In genomic region chr10:62885460-62885859, GRCm38 (mm10) we compare ENCODE assay signal across 8 mouse cellular contexts. TPM values are rescaled to one million over a fixed set of nuclear protein-coding genes. Genes with fewer than 3 reads are reported as not detected.
A peak's percentile ranks its signal among the peaks of the same experiment; 100 is the strongest.
DNase-seq lines count a peak whose midpoint lies in the region; ATAC-seq and TF ChIP-seq lines count a peak whose summit lies in the region.

No protein-coding gene starts in this region.

- ATAC-seq in hindbrain, embryonic 11.5 days (ENCODE audit: low FRiP score) = no peak

- TF ChIP-seq EP300 in heart, adult 2 months (IDR thresholded peaks at IDR 0.05; ENCODE audit: insufficient read depth, low read depth, low read length) = no peak

- H3K36me3 ChIP-seq in heart, adult 2 months (ENCODE audit: control insufficient read depth, insufficient read depth, low read length) = no peaks in the 10 kb centered on the region
- H3K36me3 ChIP-seq in hindbrain, embryonic 11.5 days (ENCODE audit: control insufficient read depth, insufficient read depth, low read length) = no peaks in the 10 kb centered on the region
- no peaks in the 10 kb centered on the region for H3K36me3 ChIP-seq in macrophage (ENCODE audit: inconsistent target)

- no peak for TF ChIP-seq POLR2A in heart, adult 2 months (IDR thresholded peaks at IDR 0.05; ENCODE audit: insufficient read depth, low read depth, low read length)

- no peak overlapping the region for H3K9ac ChIP-seq in heart, adult 2 months (ENCODE audit: low read depth, low read length)
- H3K9ac ChIP-seq in hindbrain, embryonic 11.5 days (ENCODE audit: low read depth, low read length) = no peak overlapping the region

- peak overlapping the region; percentile 46; the same call in 1 of the 2 replicates for H3K4me3 ChIP-seq in heart, adult 2 months
- no peak overlapping the region; the same call in 1 of the 2 replicates for H3K4me3 ChIP-seq in hindbrain, embryonic 11.5 days (ENCODE audit: low read depth, low read length)
- peak overlapping the region; percentile 20; the same call in 1 of the 2 replicates for H3K4me3 ChIP-seq in macrophage (ENCODE audit: inconsistent target)

- H3K27ac ChIP-seq in heart, adult 2 months = no peak overlapping the region
- no peak overlapping the region for H3K27ac ChIP-seq in hindbrain, embryonic 11.5 days (ENCODE audit: low read depth, low read length)
- H3K27ac ChIP-seq in macrophage = no peak overlapping the region

- no peak for DNase-seq in heart, adult 2 months
- DNase-seq in heart, adult 9 months (ENCODE audit: low spot score in 2 of 2) = no peak
- peak; percentile 87 for DNase-seq in ES-CJ7 (ENCODE audit: low read depth, low spot score)
- no peak for DNase-seq in hindbrain, embryonic 11.5 days (ENCODE audit: low spot score)
- no peak for DNase-seq in cerebellum, postnatal 14 days
- DNase-seq in right cerebral cortex, adult 18-20 months = no peak
- no peak for DNase-seq in urinary bladder, adult 2 months (ENCODE audit: low spot score)

- peak overlapping the region; percentile 98; the same call in 1 of the 2 replicates for H3K4me2 ChIP-seq in hindbrain, embryonic 11.5 days (replicated peaks; ENCODE audit: low read depth, low read length)

- H3K27me3 ChIP-seq in heart, adult 2 months (ENCODE audit: control insufficient read depth, insufficient read depth, low read length) = no peaks in the 10 kb centered on the region; the same call in 1 of the 2 replicates
- no peaks in the 10 kb centered on the region for H3K27me3 ChIP-seq in hindbrain, embryonic 11.5 days (ENCODE audit: control insufficient read depth, insufficient read depth, low read length)

- WGBS in heart, adult 2 months = 35% methylated on average over 10 of the region's 10 CpGs
- 26% methylated on average over 10 of the region's 10 CpGs for WGBS in hindbrain, embryonic 11.5 days
- 47% methylated on average over 10 of the region's 10 CpGs for WGBS in macrophage (ENCODE audit: missing documents)

- no peaks in the 10 kb centered on the region for H3K79me2 ChIP-seq in heart, adult 2 months (replicated peaks; ENCODE audit: control insufficient read depth, insufficient read depth, low read length)
- H3K79me2 ChIP-seq in macrophage (ENCODE audit: inconsistent target) = no peaks in the 10 kb centered on the region

- no peaks in the 10 kb centered on the region for H3K4me1 ChIP-seq in heart, adult 2 months (ENCODE audit: control insufficient read depth, insufficient read depth, low read length)
- no peaks in the 10 kb centered on the region; the same call in 1 of the 2 replicates for H3K4me1 ChIP-seq in hindbrain, embryonic 11.5 days (replicated peaks; ENCODE audit: control insufficient read depth, insufficient read depth, low read length)

- H3K9me3 ChIP-seq in hindbrain, embryonic 11.5 days (ENCODE audit: control insufficient read depth, low read length) = no peaks in the 10 kb centered on the region

- intact Hi-C loops in heart, adult 2 months (cut with DNase I) = no loop called here

- TF ChIP-seq CTCF in heart, adult 2 months (IDR thresholded peaks at IDR 0.05) = no peak

RNA-seq across cellular contexts. Expression of gene Tet1, which starts 23.3 kb away (rescaled TPM):
- total RNA-seq in heart, adult 2 months (2021) = 1 to 10 TPM; 5.3 to 6.6 TPM
- polyA plus RNA-seq in heart, adult 2 months (2012; rRNA removed) = 2.3 and 3.9 TPM in 2 replicates
- polyA plus RNA-seq in hindbrain, embryonic 11.5 days (2014; fragmentation: Nextera tagmentation; extraction: Ambion mirVana) = 32.9 and 41.5 TPM in 2 replicates
- 1 to 10 TPM in 9 of 26 experiments, under 1 TPM in 12, not detected in 5; 0.04 to 2.3 (median 0.88) TPM for total RNA-seq in macrophage (2018; cell fraction: chromatin; rRNA removed)
- total RNA-seq in macrophage (2018; cell fraction: cytosol; rRNA removed) = under 1 TPM; 0.03 to 0.73 (median 0.21) TPM
- 1 to 10 TPM in 5 of 26 experiments, under 1 TPM in 19, not detected in 2; 0.06 to 1.9 (median 0.39) TPM for total RNA-seq in macrophage (2018; cell fraction: nucleus; rRNA removed)
- 0.04 to 0.12 TPM (median 0.04 TPM) in 3 replicates for polyA plus RNA-seq in macrophage (2018)
- 1.6 and 2.3 TPM in 2 replicates for polyA plus RNA-seq in urinary bladder, adult 2 months (2012; rRNA removed)

RNA-seq across cellular contexts. Expression of gene Slc25a16, which starts 35.0 kb away (rescaled TPM):
- total RNA-seq in heart, adult 2 months (2021) = 10 to 100 TPM; 20.4 to 27.1 TPM
- 21.7 and 35.8 TPM in 2 replicates for polyA plus RNA-seq in heart, adult 2 months (2012; rRNA removed)
- polyA plus RNA-seq in hindbrain, embryonic 11.5 days (2014; fragmentation: Nextera tagmentation; extraction: Ambion mirVana) = 11.6 and 12.9 TPM in 2 replicates
- total RNA-seq in macrophage (2018; cell fraction: chromatin; rRNA removed) = 10 to 100 TPM in 9 of 26 experiments, 1 to 10 TPM in 17; 1.2 to 23.0 (median 6.8) TPM
- 10 to 100 TPM in 24 of 26 experiments, 1 to 10 TPM in 2; 8.5 to 19.0 (median 14.5) TPM for total RNA-seq in macrophage (2018; cell fraction: cytosol; rRNA removed)
- 10 to 100 TPM in 9 of 26 experiments, 1 to 10 TPM in 17; 3.0 to 18.9 (median 8.2) TPM for total RNA-seq in macrophage (2018; cell fraction: nucleus; rRNA removed)
- polyA plus RNA-seq in macrophage (2018) = 10.9 to 14.1 TPM (median 13.0 TPM) in 3 replicates
- polyA plus RNA-seq in urinary bladder, adult 2 months (2012; rRNA removed) = 18.3 and 22.9 TPM in 2 replicates
